Mouse (Mus musculus) lung, embryonic 16.5 days (tissue): Measurements from ENCODE around the gene Aldh1b1. TPM values are rescaled to one million over a fixed set of nuclear protein-coding genes. Genes with fewer than 3 reads are reported as not detected.
A peak's percentile ranks its signal among the peaks of the same experiment; 100 is the strongest.

Experiments used
- ATAC-seq: fragments of 200-750 bp; cut with Nextera tagmentation; 2 replicates; pipeline ENCODE4 v1.8.0; 2017; ENCODE audit warnings: low read depth, mild to moderate bottlenecking, moderate library complexity
- H3K27ac ChIP-seq: fragments of 300-500 bp; sonication (generic); 2 replicates; pipeline ENCODE4 v1.5.1; 2014; ENCODE audit warnings: mild to moderate bottlenecking, control low read depth, low read length
- H3K27me3 ChIP-seq: fragments of 300-500 bp; sonication (generic); 2 replicates; pipeline ENCODE4 v1.6.1; 2014; ENCODE audit warnings: low read depth, low read length, mixed read lengths; ENCODE audit not compliant: control insufficient read depth, insufficient read depth
- H3K36me3 ChIP-seq: fragments of 300-500 bp; sonication (generic); 2 replicates; pipeline ENCODE4 v1.6.1; 2014; ENCODE audit warnings: low read length; ENCODE audit not compliant: control insufficient read depth, insufficient read depth
- H3K4me1 ChIP-seq: fragments of 300-500 bp; sonication (generic); replicated peaks from 2 replicates; pipeline ENCODE4 v1.6.1; 2014; ENCODE audit warnings: low read length, mixed read lengths; ENCODE audit not compliant: control insufficient read depth, insufficient read depth
- H3K4me2 ChIP-seq: fragments of 300-500 bp; sonication (generic); 2 replicates; pipeline ENCODE4 v1.6.1; 2014; ENCODE audit warnings: low read depth, low read length, control low read depth
- H3K4me3 ChIP-seq: fragments of 300-500 bp; sonication (generic); 2 replicates; pipeline ENCODE4 v1.5.1; 2014; ENCODE audit warnings: mild to moderate bottlenecking, low read length, control low read depth
- H3K9ac ChIP-seq: fragments of 300-500 bp; sonication (generic); 2 replicates; pipeline ENCODE4 v1.6.1; 2014; ENCODE audit warnings: low read length, control low read depth
- H3K9me3 ChIP-seq: fragments of 300-500 bp; sonication (generic); 2 replicates; pipeline ENCODE4 v1.6.1; 2016; ENCODE audit warnings: low read length; ENCODE audit not compliant: control insufficient read depth
- WGBS: fragments of 180-500 bp; shearing (Covaris S2); extraction: QIAGEN DNeasy Blood & Tissue Kit; methylation state at CpG from one replicate; pipeline ENCODE4 v1.1.7; 2014; 5-methylcytosine and 5-hydroxymethylcytosine counted together
- polyA plus RNA-seq: library from polyadenylated mRNA; unstranded; fragments of >200 nt; fragmentation: Nextera tagmentation; extraction: Ambion mirVana; gene quantifications from 2 replicates; pipeline ENCODE4 v1.2.1, GENCODE M21; 2015

The Aldh1b1 gene
- polyA plus RNA-seq, 1 experiment from 2014 or later, result 10.3 TPM

DNA sequence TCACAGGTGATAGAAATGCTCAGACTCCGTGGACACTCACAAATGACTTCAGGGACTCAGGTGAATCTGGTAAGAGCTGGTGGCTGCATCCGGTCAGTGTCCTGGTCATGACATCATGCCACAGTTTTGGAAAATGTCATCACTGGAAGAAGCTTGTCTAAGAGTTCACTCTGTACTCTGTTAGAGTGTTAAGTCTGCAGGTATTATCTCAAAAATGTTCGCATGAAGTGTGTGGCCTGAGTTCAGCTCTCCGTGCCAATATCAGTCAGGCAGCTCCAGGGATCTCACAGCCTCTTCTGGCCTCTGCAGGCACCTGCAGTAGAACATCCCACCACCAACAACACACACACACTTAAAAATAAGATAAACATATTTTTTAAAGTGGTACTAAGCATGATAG, 36.2 kb upstream of the Aldh1b1 start:
- Histone ChIP-seq H3K27me3 (peaks cover 3% of the 10 kb centered on the region; the same call in 1 of the 2 replicates), H3K27ac (no peak overlapping the region), H3K36me3 (no peaks in the 10 kb centered on the region), H3K9ac (no peak overlapping the region), H3K9me3 (no peaks in the 10 kb centered on the region), H3K4me3 (no peak overlapping the region), H3K4me2 (no peak overlapping the region), H3K4me1 (peaks cover 34% of the 10 kb centered on the region)
- WGBS, result 71% methylated on average over 4 of the region's 4 CpGs
- no peak for ATAC-seq

DNA sequence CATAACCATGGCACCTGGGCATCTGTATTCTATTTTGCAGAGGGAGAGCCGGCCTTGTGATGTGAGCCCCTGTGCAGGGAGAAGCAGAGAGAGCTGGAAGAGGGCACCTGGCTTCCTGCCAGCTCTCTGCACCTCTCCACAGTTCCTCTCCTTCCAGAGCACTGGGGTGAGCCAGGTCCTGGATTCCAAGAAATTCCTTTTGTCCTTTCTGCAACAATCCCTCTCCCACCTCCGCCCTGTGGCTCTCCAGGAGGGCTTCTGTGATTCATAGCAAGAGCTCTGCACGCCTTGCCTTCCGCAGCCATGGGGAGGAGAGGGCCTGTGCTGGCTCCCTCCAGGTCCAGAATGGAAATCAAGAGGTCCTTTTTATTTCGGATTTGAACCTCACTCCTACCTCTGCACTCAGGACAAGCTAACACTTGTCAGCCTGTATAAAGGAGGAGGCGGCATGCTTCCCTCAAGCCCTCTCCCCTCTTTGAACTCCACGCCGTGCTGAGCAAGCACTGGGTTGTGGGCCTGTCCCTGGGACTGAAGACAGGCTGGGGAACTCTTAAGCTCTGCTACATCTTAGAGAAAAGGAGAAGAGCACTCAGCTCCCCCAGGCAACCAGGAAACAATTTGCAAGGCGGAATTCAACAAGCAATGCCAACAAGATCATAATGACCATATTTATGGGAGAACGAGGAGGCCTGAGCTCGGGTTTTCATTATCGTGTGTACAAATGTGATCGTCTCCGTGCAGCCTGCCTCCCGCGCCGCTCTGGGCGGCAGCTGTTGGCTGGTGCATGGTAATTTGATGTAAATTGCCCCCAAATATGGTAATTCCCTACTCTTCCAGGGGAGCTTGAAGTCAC, 35.3 kb upstream of the Aldh1b1 start:
- H3K36me3 ChIP-seq, result no peaks in the 10 kb centered on the region
- no peaks in the 10 kb centered on the region for H3K9me3 ChIP-seq
- peak overlapping the region; percentile 18; the same call in 1 of the 2 replicates for H3K4me3 ChIP-seq
- H3K27me3 ChIP-seq, result peaks cover 3% of the 10 kb centered on the region; the same call in 1 of the 2 replicates
- H3K4me2 ChIP-seq, result peak overlapping the region; percentile 42
- WGBS, result 17% methylated on average over 18 of the region's 18 CpGs
- H3K27ac ChIP-seq, result no peak overlapping the region
- H3K4me1 ChIP-seq, result peaks cover 43% of the 10 kb centered on the region
- H3K9ac ChIP-seq, result 0 out of 2 replicates have a peak overlapping the region, but pooled peaks have one; percentile 11
- peak; percentile 20; the same call in 1 of the 2 replicates for ATAC-seq

DNA sequence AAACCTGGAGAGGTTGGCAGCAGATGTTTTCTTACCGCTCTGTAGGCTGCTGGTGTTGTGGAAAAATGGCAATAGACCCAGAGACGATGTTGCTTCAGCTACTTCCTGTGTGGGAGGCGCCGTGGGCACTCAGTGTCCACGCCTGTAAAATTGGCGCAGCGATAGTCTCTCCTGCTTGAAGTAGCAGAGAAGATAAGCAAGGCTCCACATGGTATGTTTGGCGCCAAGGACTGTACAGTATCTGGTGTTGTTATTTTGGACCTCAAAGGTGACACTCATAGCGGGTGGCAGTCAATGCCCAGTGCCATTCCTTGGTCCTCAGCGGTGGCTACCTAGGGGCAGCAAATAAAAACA, 34.7 kb upstream of the Aldh1b1 start:
- ATAC-seq, result no peak

GRCm38 (mm10) chr4:45765121-45765564, 33.7 kb upstream of the Aldh1b1 start:
- no peak for ATAC-seq
- H3K9ac ChIP-seq, result peak overlapping the region; percentile 46
- H3K4me3 ChIP-seq, result 0 out of 2 replicates have a peak overlapping the region, but pooled peaks have one; percentile 5
- peaks cover 3% of the 10 kb centered on the region; the same call in 1 of the 2 replicates for H3K27me3 ChIP-seq
- peaks cover 45% of the 10 kb centered on the region for H3K4me1 ChIP-seq
- no peaks in the 10 kb centered on the region for H3K9me3 ChIP-seq
- no peaks in the 10 kb centered on the region for H3K36me3 ChIP-seq
- WGBS, result 5% methylated on average over 16 of the region's 16 CpGs
- peak overlapping the region; percentile 37 for H3K4me2 ChIP-seq
- H3K27ac ChIP-seq, result no peak overlapping the region

More for the DNA sequence above, 34.7 kb upstream of the Aldh1b1 start:
- WGBS, result 21% methylated on average over 10 of the region's 10 CpGs
- H3K9me3 ChIP-seq, result no peaks in the 10 kb centered on the region
- 0 out of 2 replicates have a peak overlapping the region, but pooled peaks have one; percentile 11 for H3K9ac ChIP-seq
- H3K36me3 ChIP-seq, result no peaks in the 10 kb centered on the region
- peaks cover 3% of the 10 kb centered on the region; the same call in 1 of the 2 replicates for H3K27me3 ChIP-seq
- peak overlapping the region; percentile 42 for H3K4me2 ChIP-seq
- H3K4me3 ChIP-seq, result peak overlapping the region; percentile 18; the same call in 1 of the 2 replicates
- H3K27ac ChIP-seq, result no peak overlapping the region
- H3K4me1 ChIP-seq, result peaks cover 45% of the 10 kb centered on the region

DNA sequence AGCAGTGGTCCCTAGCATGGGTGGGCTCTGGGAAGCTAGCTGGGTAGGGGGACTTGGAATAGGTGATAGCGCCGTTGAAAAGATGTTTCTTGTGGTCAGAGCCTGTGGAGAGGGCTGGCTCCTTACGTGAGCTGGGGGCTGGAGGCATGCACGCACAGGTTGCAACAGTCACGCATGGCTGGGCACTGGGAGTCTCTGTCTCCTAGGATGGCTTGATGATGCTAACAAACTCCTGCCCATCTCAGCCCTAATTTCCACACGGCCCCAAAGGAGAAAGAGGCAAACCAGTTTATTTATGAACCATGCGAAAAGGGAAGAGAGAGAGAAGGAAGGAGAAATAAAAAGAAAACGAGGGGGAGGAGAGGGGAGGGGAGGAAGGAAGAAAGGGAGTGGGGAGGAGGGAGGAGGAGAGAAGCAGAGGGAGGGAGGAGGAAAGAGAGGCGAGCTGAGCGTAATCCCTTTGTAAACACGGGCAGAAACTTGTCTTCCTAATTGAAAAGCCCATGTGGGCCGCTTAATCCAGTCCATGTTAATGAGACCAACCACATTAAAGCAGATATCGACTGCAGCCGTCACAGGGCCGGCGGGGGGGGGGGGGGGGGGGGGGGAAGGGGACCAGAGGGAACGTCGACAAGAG, 33.1 kb upstream of the Aldh1b1 start:
- Histone ChIP-seq H3K9me3 (no peaks in the 10 kb centered on the region), H3K4me1 (peaks cover 45% of the 10 kb centered on the region), H3K9ac (peak overlapping the region; percentile 46), H3K4me3 (no peak overlapping the region), H3K27me3 (peaks cover 3% of the 10 kb centered on the region; the same call in 1 of the 2 replicates), H3K4me2 (peak overlapping the region; percentile 37), H3K27ac (no peak overlapping the region), H3K36me3 (no peaks in the 10 kb centered on the region)
- ATAC-seq, result no peak
- WGBS, result 14% methylated on average over 12 of the region's 18 CpGs

DNA sequence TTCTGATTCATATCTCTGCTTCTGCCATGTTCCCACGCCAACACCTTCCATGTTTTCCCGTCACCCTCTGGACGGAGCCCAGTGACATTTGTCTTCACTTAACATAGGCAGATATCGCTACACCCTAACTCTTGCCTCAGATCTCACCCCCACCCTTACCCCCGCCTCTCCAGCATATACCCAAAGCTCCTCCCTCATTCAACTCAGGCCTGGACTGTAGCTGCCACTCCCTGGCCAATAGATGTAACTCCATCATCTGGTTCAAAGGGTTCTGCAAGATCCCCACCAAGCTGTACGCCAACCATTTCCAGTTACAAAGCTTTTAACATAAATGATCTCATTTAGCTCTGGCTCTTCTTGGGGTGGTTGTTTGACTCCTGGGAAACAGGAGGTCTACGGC, 32.0 kb upstream of the Aldh1b1 start:
- Histone ChIP-seq H3K4me1 (peaks cover 45% of the 10 kb centered on the region), H3K9ac (no peak overlapping the region), H3K4me2 (no peak overlapping the region), H3K4me3 (no peak overlapping the region), H3K36me3 (no peaks in the 10 kb centered on the region), H3K27ac (no peak overlapping the region), H3K27me3 (peaks cover 3% of the 10 kb centered on the region; the same call in 1 of the 2 replicates), H3K9me3 (no peaks in the 10 kb centered on the region)
- 58% methylated on average over 7 of the region's 7 CpGs for WGBS
- ATAC-seq, result peak; percentile 56

GRCm38 (mm10) chr4:45767891-45768558, 30.8 kb upstream of the Aldh1b1 start:
- H3K27ac ChIP-seq, result no peak overlapping the region; the same call in 1 of the 2 replicates
- peaks cover 3% of the 10 kb centered on the region; the same call in 1 of the 2 replicates for H3K27me3 ChIP-seq
- H3K9me3 ChIP-seq, result no peaks in the 10 kb centered on the region
- peaks cover 45% of the 10 kb centered on the region for H3K4me1 ChIP-seq
- H3K9ac ChIP-seq, result no peak overlapping the region
- ATAC-seq, result peak; percentile 64
- no peak overlapping the region for H3K4me3 ChIP-seq
- no peak overlapping the region for H3K4me2 ChIP-seq
- WGBS, result 7% methylated on average over 11 of the region's 11 CpGs
- H3K36me3 ChIP-seq, result no peaks in the 10 kb centered on the region

- H3K4me1 ChIP-seq, result peaks cover 36% of the 10 kb centered on the region
Observed at GRCm38 (mm10) chr4:45769141-45769540, 29.7 kb upstream of the Aldh1b1 start.

More at GRCm38 (mm10) chr4:45769141-45769540, 29.7 kb upstream of the Aldh1b1 start:
- 51% methylated on average over 10 of the region's 10 CpGs for WGBS
- Histone ChIP-seq H3K9ac (no peak overlapping the region), H3K4me3 (no peak overlapping the region), H3K27ac (no peak overlapping the region), H3K27me3 (peaks cover 3% of the 10 kb centered on the region; the same call in 1 of the 2 replicates), H3K36me3 (no peaks in the 10 kb centered on the region), H3K9me3 (no peaks in the 10 kb centered on the region), H3K4me2 (no peak overlapping the region)
- no peak for ATAC-seq
